Mouse (Mus musculus): ENCODE data around the gene Afg1l.

DNA sequence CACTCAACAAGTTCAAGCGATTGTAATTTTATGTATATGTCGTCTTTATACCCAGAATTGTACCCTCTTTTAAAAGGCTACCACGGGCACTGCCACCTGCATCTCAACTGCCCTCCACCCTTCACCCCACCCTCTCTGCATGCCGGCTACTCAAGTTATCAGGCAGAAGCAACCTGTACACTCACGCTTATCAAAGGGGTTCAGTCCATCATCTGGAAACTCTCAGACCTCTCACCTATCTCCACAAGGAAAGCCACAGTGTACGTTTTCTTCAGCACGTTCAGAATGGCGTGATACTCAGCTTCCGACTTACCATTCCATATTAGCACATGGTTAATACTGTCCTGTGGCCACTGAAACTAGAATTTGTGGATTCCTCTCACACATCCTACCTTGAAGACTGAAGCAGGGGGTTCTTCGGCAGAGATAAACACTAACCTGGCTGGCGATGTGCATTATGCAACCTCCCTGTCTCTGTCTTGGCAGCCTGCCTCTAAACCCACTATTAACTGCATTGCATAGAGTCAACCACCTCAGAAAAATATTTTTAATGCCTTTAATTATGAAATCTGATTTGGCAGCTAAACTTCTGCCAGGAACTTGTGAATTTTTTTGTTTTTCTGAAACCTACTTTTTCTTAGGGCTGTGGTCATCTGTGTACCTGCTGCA is 213.2 kb downstream of the Afg1l start:
- TF ChIP-seq POLR2A (IDR thresholded peaks at IDR 0.05; ENCODE audit: borderline replicate concordance, control insufficient read depth, low read depth, low read length): no peak
- TF ChIP-seq CTCF (IDR thresholded peaks at IDR 0.05; ENCODE audit: control insufficient read depth, insufficient read depth, low read length): no peak
